Mouse (Mus musculus) right cerebral cortex, postnatal 10 days (tissue): Measurements from ENCODE around the gene Ptpn5.

Experiments used
- DNase-seq, 2 experiments: peaks; one replicate each; pipeline ENCODE4 v3.0.0; 2021; ENCODE audit warnings: low spot score in 2 of 2

The Ptpn5 gene

DNA sequence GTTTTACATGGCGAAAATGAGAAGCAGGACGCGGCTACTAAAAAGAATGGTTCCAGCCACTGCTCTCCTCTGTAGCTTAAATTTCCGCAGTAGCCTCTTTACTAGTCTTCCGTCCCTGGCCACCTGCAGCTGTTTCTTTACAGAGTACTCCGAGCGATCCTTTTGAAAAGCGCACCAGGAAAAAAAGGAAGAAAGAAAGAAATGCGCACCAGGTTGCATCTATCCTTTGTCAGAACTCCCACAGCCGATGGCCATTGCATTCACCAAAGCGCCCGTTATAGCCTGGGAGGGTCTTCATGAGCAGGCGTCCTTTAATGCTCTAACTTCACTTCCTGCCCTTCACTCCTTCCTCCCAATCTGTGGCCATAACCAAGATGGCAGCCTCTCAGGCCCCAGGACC lies at the start of gene Ptpn5:
Gene Ptpn5, minus strand, starts transcription at position 354 of the 400 bp plus-strand sequence.
- no peak for DNase-seq

DNA sequence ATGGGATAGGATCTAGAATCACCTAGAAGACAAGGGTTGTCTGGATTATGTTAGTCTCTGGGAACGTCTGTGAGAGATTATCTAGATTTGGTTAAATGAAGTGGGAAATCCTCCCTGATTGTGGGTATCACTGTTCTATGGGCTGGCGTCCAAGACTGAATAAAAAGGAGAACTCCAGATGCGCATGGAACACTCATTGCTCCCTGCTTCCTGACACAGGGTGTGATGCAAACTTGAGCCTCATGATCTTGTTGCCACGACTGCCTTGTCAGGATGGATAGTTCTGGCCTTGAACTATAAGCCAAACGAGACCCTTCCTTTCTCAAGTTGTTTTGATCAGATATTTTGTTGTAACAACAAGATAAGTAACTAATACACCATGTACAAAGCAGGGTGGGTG lies 37.3 kb upstream of the Ptpn5 start:
- no peak for DNase-seq

DNA sequence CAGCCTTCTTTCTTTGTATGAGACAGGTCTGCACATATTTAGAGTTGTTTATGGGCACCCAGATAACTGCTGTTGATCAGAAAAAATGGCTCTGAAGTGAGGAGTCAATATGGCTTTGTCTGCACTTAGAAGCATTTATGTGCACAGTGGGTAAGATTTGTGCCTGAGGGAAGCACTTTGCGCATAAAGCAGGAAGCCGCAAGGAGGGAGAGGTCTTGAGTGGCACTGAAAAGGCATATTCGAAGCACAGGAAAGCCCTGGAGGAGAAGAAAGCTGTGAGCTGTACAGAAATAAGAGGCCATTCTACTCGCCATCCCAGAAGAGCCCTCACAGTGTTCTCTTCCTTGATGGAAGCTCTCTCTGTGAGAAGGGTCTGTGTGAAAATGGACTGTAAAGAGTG lies 31.5 kb upstream of the Ptpn5 start:
- no peak for DNase-seq

DNA sequence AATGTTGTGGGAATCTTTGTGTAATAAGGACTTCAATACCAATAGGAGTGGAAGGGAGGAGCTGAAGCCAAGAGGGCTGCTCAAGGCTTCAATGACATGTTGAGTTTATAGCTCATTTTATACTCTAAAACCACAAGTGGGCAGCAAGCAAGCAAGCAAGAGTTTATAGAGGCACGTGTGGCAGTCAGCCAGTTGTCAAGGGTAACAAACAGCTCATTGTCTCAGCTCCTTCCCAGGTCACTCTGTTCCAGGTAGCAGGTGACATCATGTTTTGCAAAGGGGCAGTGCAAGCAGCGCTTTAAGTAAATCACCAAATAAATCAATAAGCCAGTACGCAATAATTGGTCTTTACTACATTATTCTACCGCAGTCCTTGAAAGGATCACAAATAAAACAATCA lies 29.7 kb upstream of the Ptpn5 start:
- no peak for DNase-seq

DNA sequence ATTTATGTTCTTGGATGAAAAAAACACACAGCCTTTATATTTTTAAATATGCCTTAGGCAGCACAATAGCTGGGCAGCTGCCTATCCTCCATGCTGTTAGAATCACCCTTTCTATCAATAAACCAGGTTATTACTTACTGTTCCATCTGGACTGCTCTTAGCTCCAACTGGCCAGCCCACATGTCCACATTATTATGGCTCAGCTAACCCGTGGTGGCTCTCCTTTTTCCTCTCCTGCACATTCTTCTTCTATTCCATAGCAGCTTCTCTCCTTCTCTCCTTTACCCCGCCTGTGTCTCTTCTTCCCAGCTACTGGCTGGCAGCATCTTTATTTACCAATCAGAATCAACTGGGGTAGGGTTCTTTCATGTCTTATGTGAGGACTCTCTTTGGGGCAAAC lies 25.0 kb upstream of the Ptpn5 start:
- no peak for DNase-seq

DNA sequence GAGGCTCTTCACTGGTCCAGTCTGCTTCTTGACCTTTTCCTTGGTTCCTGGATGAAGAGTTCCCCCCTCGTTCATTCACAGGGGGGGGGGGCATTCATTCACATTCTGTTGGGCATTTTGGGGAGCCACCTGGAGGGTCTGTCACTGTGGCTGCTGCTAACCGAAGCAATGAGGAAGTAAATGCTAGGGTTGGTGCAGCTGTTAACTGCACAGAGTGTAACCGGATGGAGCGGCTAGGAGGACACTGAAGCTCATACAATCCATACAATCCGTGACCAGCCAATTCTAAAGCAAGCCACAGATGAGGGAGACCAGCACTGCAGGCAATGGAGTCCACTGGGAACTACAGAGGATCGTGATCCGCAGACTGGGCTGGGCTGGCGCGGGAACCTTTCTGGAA lies 24.3 kb upstream of the Ptpn5 start:
- peak in 1 of 2 experiments; percentile 16 for DNase-seq

DNA sequence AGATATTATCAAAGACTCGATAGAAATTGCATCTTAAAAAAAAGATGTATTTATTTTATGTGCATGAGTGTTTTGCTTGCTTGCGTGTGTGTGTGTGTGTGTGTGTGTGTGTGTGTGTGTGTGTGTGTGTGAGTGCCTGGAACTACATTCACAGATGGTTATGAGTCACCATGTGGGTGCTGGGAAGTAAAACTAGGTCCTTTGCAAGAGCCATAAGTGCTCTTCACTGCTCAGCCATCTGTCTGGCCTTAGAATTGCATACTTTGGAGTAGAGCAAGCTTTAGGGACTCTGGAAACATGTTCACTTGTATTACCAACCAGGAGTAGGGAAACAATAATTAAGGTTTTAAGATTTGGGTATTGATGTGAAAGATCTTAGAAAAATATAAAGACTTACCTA lies 22.4 kb upstream of the Ptpn5 start:
- peak in 1 of 2 experiments; percentile 20 for DNase-seq

DNA sequence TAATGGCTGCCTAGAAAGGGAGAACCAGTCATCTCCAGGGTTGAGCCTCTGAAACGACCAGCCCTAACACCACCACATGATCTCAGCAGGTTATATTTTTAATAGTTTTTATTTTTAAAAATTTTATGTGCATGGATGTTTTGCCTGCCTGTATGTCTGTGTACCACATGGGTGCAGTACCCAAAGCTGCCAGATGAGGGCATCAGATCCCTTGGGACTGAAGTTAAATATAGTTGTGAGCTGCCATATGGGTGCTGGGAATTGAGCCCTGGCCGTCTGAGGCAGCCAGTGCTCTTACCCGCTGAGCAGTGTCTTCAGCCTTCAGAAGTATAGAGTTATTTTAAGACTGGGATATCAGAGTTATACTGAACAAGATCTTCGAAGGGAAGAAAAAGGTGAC lies 21.9 kb upstream of the Ptpn5 start:
- DNase-seq, result peak in 1 of 2 experiments; percentile 26

DNA sequence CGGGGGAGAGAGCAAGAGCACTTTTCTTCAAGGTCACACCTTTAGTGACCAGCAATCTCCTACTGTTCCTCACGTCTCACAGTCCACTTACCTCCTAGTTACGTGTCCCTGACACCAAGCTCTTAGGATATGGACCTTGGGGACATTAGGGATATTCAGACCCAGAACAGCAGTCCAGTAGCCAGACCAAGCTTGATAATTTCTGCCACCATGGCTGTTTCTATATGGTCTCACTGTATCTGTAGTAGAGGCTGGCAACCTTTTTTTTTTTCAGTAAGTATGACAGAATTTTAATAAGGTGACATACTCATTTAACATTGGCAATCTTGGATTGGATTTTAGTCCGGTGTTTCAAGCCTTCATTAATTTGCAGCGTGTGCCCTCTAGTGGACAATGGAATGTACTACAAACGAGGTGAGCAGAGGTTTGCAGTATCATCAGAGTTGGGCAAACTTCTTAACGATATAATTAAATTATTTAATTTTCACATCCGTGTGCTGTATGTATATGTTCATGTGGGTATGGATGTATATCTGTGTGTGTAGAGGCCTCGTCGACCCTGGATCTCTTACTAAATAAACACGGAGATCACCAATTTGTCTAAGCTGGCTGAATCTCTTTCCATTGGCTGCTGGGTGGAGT lies 17.1 kb upstream of the Ptpn5 start:
- DNase-seq, result peak in 1 of 2 experiments; percentile 71

DNA sequence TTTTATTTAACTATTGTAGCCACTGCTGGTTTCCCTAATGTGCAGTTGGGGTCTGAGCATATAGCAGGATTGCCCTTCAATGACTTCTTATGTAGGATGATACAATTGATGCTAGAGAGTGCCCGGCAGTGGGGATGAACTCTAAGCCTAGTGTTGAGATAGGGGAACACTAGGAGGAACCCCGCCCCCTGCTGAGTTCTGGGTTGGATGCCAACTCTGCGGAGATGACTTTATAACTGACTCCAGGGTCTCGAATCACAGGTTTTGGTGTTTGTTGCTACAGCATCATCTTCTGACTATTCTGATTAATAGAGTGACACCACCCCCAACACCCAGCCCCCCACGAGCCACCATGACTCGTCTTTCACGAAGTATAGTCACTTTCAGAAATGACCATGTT lies 14.8 kb upstream of the Ptpn5 start:
- no peak for DNase-seq

DNA sequence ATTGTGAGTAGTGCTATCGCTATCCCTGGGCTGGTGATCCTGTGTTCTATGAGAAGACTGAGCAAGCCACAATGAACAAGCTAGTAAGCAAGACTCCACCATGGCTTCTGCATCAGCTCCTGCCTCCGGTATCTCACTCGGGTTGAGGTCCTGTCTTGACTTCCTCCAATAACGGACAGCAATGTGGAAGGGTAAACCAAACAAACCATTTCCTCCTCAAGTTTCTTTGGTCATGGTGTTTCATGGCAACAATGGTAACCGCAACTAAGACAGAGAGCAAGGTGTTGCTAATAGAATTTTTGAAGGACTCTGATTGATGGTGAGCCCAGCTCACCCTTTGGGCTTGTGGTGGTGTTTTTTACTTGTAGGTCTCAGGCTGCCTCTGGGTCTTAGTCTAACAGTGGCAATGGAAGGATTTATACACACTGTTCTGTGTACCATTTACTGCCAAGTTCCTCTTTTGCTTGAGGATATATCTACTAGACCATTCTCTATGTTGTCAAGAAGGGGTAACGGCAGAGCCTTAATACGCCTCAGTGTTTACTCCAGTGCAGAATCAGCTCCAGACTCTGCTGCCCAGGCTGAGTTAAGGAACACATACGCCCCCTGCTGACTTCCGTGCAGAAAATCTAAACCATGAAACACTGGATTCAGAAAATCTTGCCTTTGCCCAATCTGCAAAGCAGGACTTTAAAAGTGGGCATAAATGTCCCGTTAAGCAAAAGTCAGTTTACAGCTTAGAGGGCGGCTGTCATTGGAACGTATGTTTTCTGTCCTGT lies 12.7 kb upstream of the Ptpn5 start:
- peak in 1 of 2 experiments; percentile 73 for DNase-seq

DNA sequence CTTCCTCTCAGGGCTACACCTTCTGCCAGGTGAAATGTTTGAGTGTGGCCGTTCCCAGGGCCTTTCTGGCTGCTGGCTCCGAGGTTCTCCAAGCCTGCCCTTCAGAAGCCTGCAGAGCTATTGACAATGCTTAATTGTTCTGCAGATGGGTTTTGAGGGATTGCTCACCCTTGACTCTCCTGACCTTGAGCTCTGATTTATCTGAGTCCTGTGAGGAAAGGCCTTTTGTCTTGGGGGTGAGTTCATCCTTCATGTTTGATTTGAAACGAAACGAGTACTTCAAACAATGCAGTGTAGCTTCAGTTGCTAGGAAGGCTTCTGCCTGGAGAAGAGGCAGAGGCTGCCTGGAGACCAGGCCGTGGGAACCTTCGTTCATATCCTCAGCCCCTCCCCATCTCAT lies 10.8 kb upstream of the Ptpn5 start:
- DNase-seq, result no peak

DNA sequence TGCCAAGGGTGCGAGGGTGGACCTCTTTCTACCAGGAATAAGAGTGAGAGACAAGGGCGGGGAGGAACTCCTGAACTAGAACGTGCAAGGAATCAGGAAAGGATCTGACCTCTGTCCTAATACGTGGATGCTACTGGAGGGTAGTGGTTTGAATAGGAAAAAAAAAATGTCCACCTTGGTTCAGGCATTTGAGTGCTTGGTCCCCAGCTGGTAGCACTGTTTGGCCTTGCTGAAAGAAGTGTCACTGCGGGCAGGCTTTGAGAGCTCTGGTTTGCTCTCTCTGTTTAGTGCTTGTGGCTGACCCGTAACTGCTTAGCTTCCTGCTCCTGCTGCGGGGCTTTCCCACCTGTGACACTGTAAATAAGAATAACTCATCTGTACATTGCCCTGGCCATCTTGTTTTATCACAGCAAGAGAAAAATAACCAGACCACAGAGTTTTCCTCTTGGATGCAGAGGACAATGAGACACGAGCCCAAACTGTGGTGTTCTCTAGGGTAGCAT lies 6.4 kb upstream of the Ptpn5 start:
- no peak for DNase-seq

DNA sequence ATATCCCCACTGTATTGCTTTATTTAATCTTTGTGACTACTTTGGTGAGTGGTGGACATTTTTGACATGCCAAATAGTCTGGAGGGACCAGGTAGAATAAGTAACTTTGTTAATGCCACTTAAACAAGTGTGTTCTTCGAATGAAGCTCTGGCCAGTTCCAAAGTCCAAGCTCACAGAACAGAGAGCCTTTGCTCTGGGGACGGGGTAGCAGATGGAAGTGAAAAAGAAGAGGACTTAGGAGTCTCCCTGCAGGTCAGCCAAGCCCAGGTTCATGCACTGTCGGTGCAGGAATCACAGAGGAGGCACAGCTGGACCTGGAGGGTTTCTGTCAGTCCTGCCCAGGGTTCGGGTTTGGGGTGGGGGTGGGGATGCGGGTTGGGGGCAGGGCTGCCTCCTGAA lies 1.1 kb upstream of the Ptpn5 start:
- DNase-seq, result no peak

DNA sequence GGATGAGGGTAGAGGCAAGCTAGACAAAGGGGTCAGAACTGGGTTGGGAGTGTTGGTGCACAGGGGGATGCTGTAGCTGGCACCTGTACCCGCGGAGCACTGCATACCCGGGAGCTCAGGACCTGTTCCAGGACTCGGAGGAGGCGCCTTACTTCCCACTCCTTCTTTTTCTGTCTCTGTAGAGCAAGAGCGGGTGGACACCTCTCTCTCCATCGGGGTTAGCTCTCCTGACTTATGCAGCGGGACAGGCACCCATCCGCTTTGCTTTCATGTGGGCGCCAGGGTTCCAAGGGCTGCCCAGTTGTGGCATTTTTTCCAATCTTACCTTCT lies 588 bp downstream of the Ptpn5 start:
- DNase-seq, result no peak

DNA sequence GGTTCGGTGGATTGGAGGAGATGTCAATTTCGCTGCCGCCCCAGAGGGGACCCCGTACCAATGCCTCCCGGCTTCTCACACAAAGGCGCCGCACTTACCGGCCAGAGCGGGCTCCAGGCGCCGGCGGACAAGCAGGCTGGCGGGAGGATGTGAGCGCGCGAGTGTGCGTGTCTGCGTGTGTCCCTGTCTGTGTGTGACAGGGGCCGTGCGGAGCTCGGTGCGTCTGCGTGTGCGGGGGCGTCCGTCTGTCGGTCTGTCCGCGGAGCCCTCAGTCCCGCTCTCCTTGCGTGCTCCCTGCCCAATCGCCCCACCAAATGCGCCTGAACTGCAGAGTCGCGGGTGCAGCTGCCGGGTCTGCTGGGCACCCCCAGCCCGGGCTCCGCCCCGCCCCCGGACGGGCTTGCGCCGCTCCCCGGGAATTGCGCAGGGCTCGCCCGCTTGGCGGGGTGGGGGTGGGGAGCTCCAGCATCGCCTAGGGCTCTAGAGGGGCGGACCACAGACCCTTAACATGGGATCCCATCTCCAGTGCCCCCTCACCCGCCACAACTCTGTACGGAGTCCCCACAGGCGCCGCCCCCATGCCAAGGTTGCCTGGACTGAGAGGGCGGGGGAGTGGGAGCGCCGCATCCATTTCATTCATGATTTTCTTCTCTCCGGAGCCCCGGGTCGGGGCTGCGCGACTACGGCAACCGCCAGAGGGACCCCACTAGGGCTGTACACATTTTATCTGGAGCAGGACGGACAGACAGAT lies 1.1 kb downstream of the Ptpn5 start:
- DNase-seq, result peak; percentile 82 to 84

DNA sequence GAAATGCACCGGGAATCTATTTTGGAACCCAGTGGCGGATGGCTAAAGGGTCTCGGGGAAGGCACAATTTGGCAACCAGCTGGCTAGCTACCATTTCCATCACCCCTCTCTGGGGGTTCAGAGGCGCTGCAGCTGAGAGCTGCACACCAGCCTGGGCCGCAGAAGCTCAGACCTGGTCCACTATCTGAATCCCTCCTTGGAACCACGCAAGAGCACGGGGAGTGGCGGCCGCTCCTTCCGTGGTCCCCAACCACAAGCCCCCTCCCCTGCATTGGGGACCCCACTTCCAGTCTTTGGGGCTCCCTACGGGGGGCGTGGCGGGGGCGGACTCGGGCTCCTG lies 1.7 kb downstream of the Ptpn5 start:
- peak in 1 of 2 experiments; percentile 46 for DNase-seq

DNA sequence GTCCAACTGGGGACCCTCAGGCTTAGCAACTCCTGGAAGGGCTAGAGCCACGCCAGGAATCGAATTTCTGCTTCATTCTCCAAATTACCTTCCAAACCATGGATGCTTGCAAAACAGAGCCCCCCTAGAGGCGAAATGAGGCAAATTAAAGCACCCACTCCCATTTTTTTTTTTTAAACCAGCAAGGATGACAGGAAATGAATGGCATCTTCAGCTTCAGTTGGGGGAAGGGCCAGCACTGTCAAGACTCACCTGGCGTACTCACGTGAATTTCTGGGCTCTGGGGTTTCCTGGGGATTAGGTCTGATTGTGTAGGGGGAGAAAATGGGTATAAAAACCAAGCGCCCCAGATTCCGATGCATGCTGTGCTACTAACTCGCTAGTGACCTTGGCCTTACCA lies 2.2 kb downstream of the Ptpn5 start:
- no peak for DNase-seq

DNA sequence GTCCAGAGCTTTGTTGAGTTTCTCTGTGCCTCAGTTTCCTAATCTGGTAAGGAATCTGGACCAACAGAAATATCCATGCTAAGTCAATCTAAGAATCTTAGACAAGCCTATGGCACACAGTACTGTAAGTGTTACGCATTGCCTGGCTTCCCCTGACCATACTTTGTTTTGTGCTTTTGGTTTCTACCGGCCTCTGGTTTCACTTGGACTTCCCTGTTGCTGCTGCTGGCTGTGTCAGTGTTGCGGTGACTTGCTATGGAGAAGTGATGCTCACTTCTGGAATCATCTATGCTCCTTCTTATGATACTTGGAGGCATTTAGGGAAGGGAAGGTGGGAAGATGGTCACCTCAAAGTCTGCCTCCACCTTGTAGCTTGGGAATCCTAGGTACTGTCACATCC lies 11.5 kb downstream of the Ptpn5 start:
- DNase-seq, result no peak

DNA sequence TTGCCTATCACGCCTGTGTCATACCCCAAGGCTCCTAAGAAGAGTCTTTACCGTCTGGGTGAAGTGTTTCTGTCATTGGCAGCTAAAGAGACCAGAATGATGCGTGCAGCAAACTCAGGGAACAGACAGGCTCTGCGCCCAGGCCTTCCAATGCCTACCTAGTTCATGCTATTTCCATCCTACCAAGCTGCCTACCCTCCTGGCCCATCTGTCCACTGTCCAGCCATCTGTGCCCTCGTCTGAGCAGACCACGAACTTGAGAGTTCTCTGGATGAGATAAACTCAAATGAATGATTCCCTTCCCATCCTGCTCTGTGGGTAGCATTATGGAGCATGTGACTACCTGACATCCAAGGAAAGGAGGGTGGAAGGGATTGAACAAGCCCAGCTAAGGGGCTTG lies 16.8 kb downstream of the Ptpn5 start:
- no peak for DNase-seq

DNA sequence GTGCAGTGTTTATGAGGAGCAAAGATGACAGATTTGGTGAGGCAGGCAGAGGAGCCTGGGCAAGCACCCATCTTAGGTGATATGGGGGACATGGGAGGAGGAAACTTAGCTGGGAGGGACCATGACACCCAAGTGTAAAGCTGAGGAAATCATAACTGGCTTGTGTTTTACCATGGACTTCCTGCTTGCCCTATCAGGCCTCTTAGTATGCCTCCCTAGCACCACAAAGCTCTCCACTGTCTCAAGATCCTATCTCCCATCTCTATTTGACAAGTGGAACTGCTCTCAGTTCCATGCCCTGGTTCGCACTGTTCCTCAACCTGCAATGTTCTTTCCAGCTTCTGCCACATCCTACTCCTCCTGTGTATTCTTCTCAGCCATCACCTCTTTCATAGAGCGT lies 18.0 kb downstream of the Ptpn5 start:
- no peak for DNase-seq

DNA sequence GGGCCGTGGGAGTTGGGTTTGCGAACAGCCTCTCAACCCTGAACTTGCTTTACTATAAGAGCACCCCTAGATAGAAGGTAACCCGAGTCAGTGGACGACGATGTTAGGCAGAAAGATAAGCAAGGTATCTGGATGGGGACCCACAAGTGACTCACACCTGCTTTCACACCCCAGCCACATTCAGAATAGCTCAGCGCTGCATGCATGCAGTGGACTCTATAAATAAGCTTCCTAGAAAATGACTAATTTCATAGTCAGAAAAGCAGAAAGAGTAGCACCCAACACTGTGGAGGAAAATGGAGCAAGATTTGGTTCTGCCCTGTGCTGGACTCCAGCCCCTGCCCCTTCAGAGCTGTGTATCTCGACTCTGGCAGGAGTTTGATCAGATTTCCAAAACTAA lies 20.1 kb downstream of the Ptpn5 start:
- no peak for DNase-seq

DNA sequence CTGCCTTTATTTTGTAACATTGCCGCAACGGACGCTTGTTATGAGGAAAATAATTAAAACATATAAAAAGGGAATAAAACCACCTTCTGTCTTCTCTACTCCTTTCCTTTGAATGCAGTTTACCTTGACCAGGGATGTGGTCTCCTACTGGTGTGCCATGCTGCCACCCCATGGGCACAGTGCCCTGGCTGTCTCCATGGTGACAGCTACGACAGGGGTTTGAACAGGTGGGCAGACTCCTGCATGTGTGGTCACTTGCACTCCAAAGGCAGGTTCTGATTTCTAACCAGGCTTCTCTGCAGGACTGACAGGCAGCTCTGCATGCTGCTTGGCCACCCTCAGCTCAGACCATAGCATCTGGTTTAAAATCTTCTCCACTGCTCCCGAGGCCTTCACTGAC lies 21.4 kb downstream of the Ptpn5 start:
- DNase-seq, result no peak
